Mouse (Mus musculus): ENCODE results near the gene Nudc. TPM values are rescaled to one million over a fixed set of nuclear protein-coding genes. Genes with fewer than 3 reads are reported as not detected.

Gene Nudc
- polyA plus RNA-seq, 1 experiment from 2014 or later = 125 TPM

DNA sequence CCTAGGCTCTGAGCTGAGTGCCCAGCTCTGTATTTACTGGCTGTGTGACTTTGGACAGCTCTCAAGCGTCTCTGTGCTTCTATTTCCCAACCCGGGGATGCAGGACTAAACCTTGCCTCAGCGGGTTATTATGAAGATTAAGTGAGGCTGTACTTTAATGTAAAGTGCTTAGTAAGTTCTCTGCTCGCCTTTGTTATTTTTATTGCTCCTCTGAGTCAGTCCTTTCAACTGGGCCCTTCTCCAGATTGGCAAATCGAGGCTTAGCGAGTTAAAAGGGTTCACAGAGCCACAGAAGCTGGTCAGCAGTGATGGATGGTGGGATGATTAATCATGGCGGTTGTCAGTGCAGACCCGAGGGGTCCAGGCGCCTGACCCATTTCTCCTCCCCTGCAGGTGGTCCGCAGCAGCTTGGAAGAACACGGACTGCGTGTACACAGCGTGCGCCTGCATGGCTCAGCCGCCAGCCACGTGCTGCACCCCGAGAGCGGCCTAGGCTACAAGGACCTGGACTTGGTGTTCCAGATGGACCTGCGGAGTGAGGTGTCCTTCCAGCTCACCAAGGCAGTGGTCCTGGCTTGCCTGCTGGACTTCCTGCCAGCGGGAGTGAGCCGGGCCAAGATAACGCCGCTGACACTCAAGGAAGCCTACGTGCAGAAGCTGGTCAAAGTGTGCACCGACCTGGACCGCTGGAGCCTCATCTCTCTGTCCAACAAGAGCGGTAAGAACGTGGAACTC lies 59.9 kb downstream of the Nudc start:
- peaks cover 6% of the 10 kb centered on the region; the same call in 1 of the 2 replicates for H3K4me1 ChIP-seq (replicated peaks; ENCODE audit: control insufficient read depth, insufficient read depth)
- no peak overlapping the region for H3K4me2 ChIP-seq (replicated peaks; ENCODE audit: low read depth)
- no peak overlapping the region for H3K9ac ChIP-seq (ENCODE audit: low read length)
- no peak for DNase-seq (ENCODE audit: low spot score)
- no peaks in the 10 kb centered on the region for H3K36me3 ChIP-seq (ENCODE audit: control insufficient read depth, insufficient read depth, low read length)
- TF ChIP-seq EP300 (optimal IDR thresholded peaks at IDR 0.05) (no peak), CTCF (IDR thresholded peaks at IDR 0.05; ENCODE audit: low read depth) (no peak)
- no peaks in the 10 kb centered on the region for H3K27me3 ChIP-seq (ENCODE audit: control insufficient read depth, insufficient read depth, low read length)
- no peak overlapping the region for H3K27ac ChIP-seq (replicated peaks)
- H3K4me3 ChIP-seq (ENCODE audit: low read depth, low read length) = no peak overlapping the region
- H3K9me3 ChIP-seq (ENCODE audit: control insufficient read depth, low read length) = no peaks in the 10 kb centered on the region
- ATAC-seq (ENCODE audit: low FRiP score, low TSS enrichment) = no peak
- 82% methylated on average over 28 of the region's 28 CpGs for WGBS

GRCm38 (mm10) chr4:133484266-133485025 lies 61.4 kb downstream of the Nudc start:
- H3K9ac ChIP-seq (ENCODE audit: low read length) = peak overlapping the region; percentile 41

More at GRCm38 (mm10) chr4:133484266-133485025, 61.4 kb downstream of the Nudc start:
- H3K27me3 ChIP-seq (ENCODE audit: control insufficient read depth, insufficient read depth, low read length) = no peaks in the 10 kb centered on the region
- 14% methylated on average over 22 of the region's 22 CpGs for WGBS
- H3K4me1 ChIP-seq (replicated peaks; ENCODE audit: control insufficient read depth, insufficient read depth) = peaks cover 6% of the 10 kb centered on the region; the same call in 1 of the 2 replicates
- peak; percentile 29; the same call in 1 of the 2 replicates for ATAC-seq (ENCODE audit: low FRiP score, low TSS enrichment)
- 0 out of 2 replicates have a peak overlapping the region, but pooled peaks have one; percentile 1 for H3K4me3 ChIP-seq (ENCODE audit: low read depth, low read length)
- peak overlapping the region; percentile 78 for H3K27ac ChIP-seq (replicated peaks)
- DNase-seq (ENCODE audit: low spot score) = peak; percentile 77
- H3K36me3 ChIP-seq (ENCODE audit: control insufficient read depth, insufficient read depth, low read length) = no peaks in the 10 kb centered on the region
- H3K4me2 ChIP-seq (replicated peaks; ENCODE audit: low read depth) = peak overlapping the region; percentile 41
- no peaks in the 10 kb centered on the region for H3K9me3 ChIP-seq (ENCODE audit: control insufficient read depth, low read length)
- TF ChIP-seq EP300 (optimal IDR thresholded peaks at IDR 0.05) (peak; percentile 28), CTCF (IDR thresholded peaks at IDR 0.05; ENCODE audit: low read depth) (peak; percentile 18; the same call in 1 of the 2 replicates)

Small RNA genes lying within 50 kb of the gene (microRNA-seq; reads per million reads assigned to microRNA genes)
- gene Gm23158 = not detected

Other genes with a start within 250 kb of the Nudc start
- gene Wdtc1, start 192.5 kb downstream of the Nudc start, polyA plus RNA-seq (2015; fragmentation: Nextera tagmentation; extraction: Ambion mirVana) = 6.2 and 7.7 TPM in 2 replicates
- gene Slc9a1, start 176.3 kb downstream of the Nudc start, polyA plus RNA-seq (2015; fragmentation: Nextera tagmentation; extraction: Ambion mirVana) = 6.0 and 7.1 TPM in 2 replicates
- gene Tent5b, start 65.9 kb downstream of the Nudc start, polyA plus RNA-seq (2015; fragmentation: Nextera tagmentation; extraction: Ambion mirVana) = 34.0 and 35.3 TPM in 2 replicates
- 4.0 and 4.4 TPM in 2 replicates for gene Trnp1, start 47.4 kb downstream of the Nudc start, polyA plus RNA-seq (2015; fragmentation: Nextera tagmentation; extraction: Ambion mirVana)
- 29.2 and 34.2 TPM in 2 replicates for gene Kdf1, start 27.0 kb downstream of the Nudc start, polyA plus RNA-seq (2015; fragmentation: Nextera tagmentation; extraction: Ambion mirVana)
- gene Nr0b2, start 7.4 kb upstream of the Nudc start, polyA plus RNA-seq (2015; fragmentation: Nextera tagmentation; extraction: Ambion mirVana) = 4.7 and 5.2 TPM in 2 replicates
- 3.6 and 3.8 TPM in 2 replicates for gene Gpatch3, start 28.7 kb upstream of the Nudc start, polyA plus RNA-seq (2015; fragmentation: Nextera tagmentation; extraction: Ambion mirVana)
- 13.9 and 14.8 TPM in 2 replicates for gene Gpn2, start 38.4 kb upstream of the Nudc start, polyA plus RNA-seq (2015; fragmentation: Nextera tagmentation; extraction: Ambion mirVana)
- 355 and 371 TPM in 2 replicates for gene Sfn, start 56.2 kb upstream of the Nudc start, polyA plus RNA-seq (2015; fragmentation: Nextera tagmentation; extraction: Ambion mirVana)
- 1.6 and 3.6 TPM in 2 replicates for gene Zdhhc18, start 104.2 kb upstream of the Nudc start, polyA plus RNA-seq (2015; fragmentation: Nextera tagmentation; extraction: Ambion mirVana)
- 11.5 and 13.0 TPM in 2 replicates for gene Pigv, start 126.7 kb upstream of the Nudc start, polyA plus RNA-seq (2015; fragmentation: Nextera tagmentation; extraction: Ambion mirVana)
- 8.7 and 9.7 TPM in 2 replicates for gene Arid1a, start 210.8 kb upstream of the Nudc start, polyA plus RNA-seq (2015; fragmentation: Nextera tagmentation; extraction: Ambion mirVana)

Measured in stomach, postnatal 0 days (tissue).